ENCODE assay signal across 7 mouse cellular contexts in the genomic region with DNA sequence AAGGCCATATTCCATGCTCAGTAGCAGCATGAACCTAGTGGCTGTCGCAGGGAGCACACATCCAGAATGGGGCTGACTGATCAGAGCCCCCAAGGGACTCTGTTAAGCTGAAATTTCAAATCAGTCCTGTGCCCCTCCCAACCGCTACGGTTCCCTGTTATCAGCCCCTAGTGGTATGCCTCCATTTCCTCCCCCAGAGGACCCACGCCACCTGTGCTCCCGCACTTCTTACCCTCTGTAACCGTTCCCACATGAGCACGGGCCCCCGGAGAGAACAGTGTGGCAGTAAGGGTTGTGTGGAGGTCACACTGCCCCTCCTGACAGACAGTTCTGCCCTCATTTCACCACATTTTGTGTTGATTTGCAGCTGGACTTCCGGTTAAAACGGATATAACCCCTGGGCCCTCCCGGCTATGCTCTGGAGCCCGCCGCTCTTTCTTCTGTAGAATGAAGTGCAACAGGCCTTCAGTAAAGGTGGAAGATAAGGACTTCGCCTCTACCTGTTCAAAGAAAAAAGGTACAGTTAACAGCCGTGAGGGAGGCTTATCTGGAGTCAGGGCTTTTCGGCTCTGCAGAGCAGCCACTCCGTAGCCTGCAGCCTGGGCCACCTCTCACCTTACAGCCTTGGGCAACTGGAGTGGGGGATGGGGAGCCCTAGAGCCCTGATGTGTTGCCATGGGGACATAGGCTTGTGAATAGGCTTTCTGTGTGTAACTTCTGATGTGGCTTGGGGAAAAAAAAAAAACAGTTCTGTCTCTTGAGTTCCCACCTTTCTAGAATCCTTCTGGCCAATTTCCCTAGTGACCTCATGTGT.
DNase-seq lines count a peak whose midpoint lies in the region; ATAC-seq and TF ChIP-seq lines count a peak whose summit lies in the region.

No protein-coding gene starts in this region.

- no peaks in the 10 kb centered on the region for H3K9me3 ChIP-seq in CH12.LX (replicated peaks; ENCODE audit: low read length)
- no peaks in the 10 kb centered on the region for H3K9me3 ChIP-seq in erythroblast, embryonic 14.5 days (ENCODE audit: control insufficient read depth, low read length)

- H3K4me3 ChIP-seq in CH12.LX (replicated peaks in 1 of 3; ENCODE audit: low read depth in 2 of 3, low read length in 2 of 3, poor library complexity in 1 of 3): peak overlapping the region in 1 of 3 experiments; percentile 29
- H3K4me3 ChIP-seq in erythroblast, embryonic 14.5 days (replicated peaks): peak overlapping the region; percentile 64

- peak; percentile 35 to 43 for DNase-seq in B cell, adult 2 months
- DNase-seq in CH12.LX (ENCODE audit: extremely low read depth): peak; percentile 44
- peak; percentile 54 to 59 for DNase-seq in thymus, postnatal 10 days (ENCODE audit: low spot score in 2 of 2)
- DNase-seq in ovary, postnatal 14 days (ENCODE audit: low spot score): no peak
- no peak for DNase-seq in gastrocnemius, postnatal 25 days

- no peak for TF ChIP-seq RAD21 in CH12.LX (IDR thresholded peaks at IDR 0.05; ENCODE audit: low read depth, low read length)

- H3K79me2 ChIP-seq in CH12.LX (replicated peaks; ENCODE audit: control insufficient read depth, extremely low read depth, insufficient read depth, poor library complexity, severe bottlenecking): no peaks in the 10 kb centered on the region

- TF ChIP-seq EP300 in CH12.LX (IDR thresholded peaks at IDR 0.05; ENCODE audit: low read length): no peak

- in situ Hi-C loops in CH12.LX (cut with MboI; ENCODE audit: low pct_ligation_motif_present, low pct_unique_long_range_greater_than_20kb, low sequenced_read_pairs): no loop called here

- no peak for TF ChIP-seq CTCF in CH12.LX (conservative IDR thresholded peaks at IDR 0.05 in 1 of 2, IDR thresholded peaks at IDR 0.05 in 1 of 2; ENCODE audit: low read depth in 2 of 2, low read length in 2 of 2)

- peaks cover 0 to 14% of the 10 kb centered on the region in 2 experiments; a peak in 1 of 4 replicates for H3K4me1 ChIP-seq in CH12.LX (ENCODE audit: control insufficient read depth in 1 of 2, insufficient read depth in 2 of 2)
- peaks cover 55% of the 10 kb centered on the region for H3K4me1 ChIP-seq in erythroblast, embryonic 14.5 days (ENCODE audit: control insufficient read depth)

- H3K9ac ChIP-seq in CH12.LX (ENCODE audit: insufficient read depth, low read depth): no peak overlapping the region

- dilution Hi-C loops in CH12.LX (cut with MboI; ENCODE audit: extremely low pct_ligation_motif_present, extremely low pct_unique_long_range_greater_than_20kb, low sequenced_read_pairs): no loop called here

- no peak for TF ChIP-seq POLR2A in CH12.LX (IDR thresholded peaks at IDR 0.05; ENCODE audit: low read depth, low read length)

- ATAC-seq in megakaryocyte progenitor cell, adult 5-6 weeks (replicated peaks; ENCODE audit: poor library complexity): peak; percentile 63

- peaks cover 0 to 43% of the 10 kb centered on the region in 2 experiments for H3K36me3 ChIP-seq in CH12.LX (replicated peaks in 1 of 2; ENCODE audit: control insufficient read depth in 1 of 2, insufficient read depth in 1 of 2, low read length in 1 of 2)
- peaks cover 16% of the 10 kb centered on the region for H3K36me3 ChIP-seq in erythroblast, embryonic 14.5 days (ENCODE audit: control insufficient read depth)

- H3K27ac ChIP-seq in CH12.LX (ENCODE audit: insufficient read depth, low read depth): no peak overlapping the region

- no peak overlapping the region for H3K4me2 ChIP-seq in CH12.LX (ENCODE audit: insufficient read depth, low read depth, poor library complexity, severe bottlenecking)

- H3K27me3 ChIP-seq in CH12.LX (replicated peaks): no peaks in the 10 kb centered on the region
- no peaks in the 10 kb centered on the region for H3K27me3 ChIP-seq in erythroblast, embryonic 14.5 days (ENCODE audit: control insufficient read depth)

TF ChIP-seq in CH12.LX, 34 proteins besides CTCF, POLR2A, EP300 and RAD21:
- TF ChIP-seq TCF12 (IDR thresholded peaks at IDR 0.05; ENCODE audit: low read depth, low read length) (no peak), PAX5 (IDR thresholded peaks at IDR 0.05; ENCODE audit: low read length) (no peak), KAT2A (IDR thresholded peaks at IDR 0.05; ENCODE audit: insufficient replicate concordance, low read length) (no peak), NELFE (IDR thresholded peaks at IDR 0.05; ENCODE audit: low read depth, low read length) (no peak), GABPA (IDR thresholded peaks at IDR 0.05; ENCODE audit: insufficient replicate concordance, low read depth, low read length) (no peak), USF2 (conservative IDR thresholded peaks at IDR 0.05; ENCODE audit: low read depth, low read length) (no peak), MXI1 (IDR thresholded peaks at IDR 0.05; ENCODE audit: low read depth, low read length) (no peak), RCOR1 (conservative IDR thresholded peaks at IDR 0.05; ENCODE audit: low read depth, low read length) (no peak), POLR2AphosphoS2 (IDR thresholded peaks at IDR 0.05; ENCODE audit: low read depth, low read length) (no peak), CHD2 (IDR thresholded peaks at IDR 0.05; ENCODE audit: low read length) (no peak), HCFC1 (IDR thresholded peaks at IDR 0.05; ENCODE audit: low read depth, low read length) (no peak), ZNF384 (IDR thresholded peaks at IDR 0.05; ENCODE audit: low read depth, low read length) (no peak), JUND (conservative IDR thresholded peaks at IDR 0.05; ENCODE audit: low read depth, low read length) (no peak), SMC3 (IDR thresholded peaks at IDR 0.05; ENCODE audit: low read depth, low read length) (no peak), MYC (IDR thresholded peaks at IDR 0.05; ENCODE audit: low read depth, low read length) (no peak)

Comparison
In these comparisons a context has a peak if more than half of its experiments do, and no peak if none do; other contexts are left out.
1. DNase-seq: peak in B cell, adult 2 months (2 of 2), CH12.LX (single experiment) and thymus, postnatal 10 days (2 of 2); none in ovary, postnatal 14 days (single experiment) and gastrocnemius, postnatal 25 days (single experiment).